Mouse (Mus musculus) liver, embryonic 14.5 days (tissue): ENCODE results near the gene Btnl9. TPM values are rescaled to one million over a fixed set of nuclear protein-coding genes. Genes with fewer than 3 reads are reported as not detected.
"Not testable (repeated sequence)": the region's sequence is repeated elsewhere in the genome, so short reads cannot be mapped to it uniquely, and the experiment has no call there.

Source experiments
- ATAC-seq: fragments of 200-750 bp; cut with Nextera tagmentation; 2 replicates; pipeline ENCODE4 v1.8.0; 2017; ENCODE audit warnings: moderate number of reproducible peaks, mild to moderate bottlenecking, moderate library complexity; ENCODE audit not compliant: insufficient read depth
- DNase-seq, 3 experiments: peaks; one replicate each; pipeline ENCODE4 v3.0.0-alpha.2; 2012 to 2013; ENCODE audit warnings: low read depth in 3 of 3, low spot score in 3 of 3
- H3K27ac ChIP-seq: fragments of 300-500 bp; sonication (generic); 2 replicates; pipeline ENCODE4 v1.5.1; 2014; ENCODE audit warnings: moderate library complexity, mild to moderate bottlenecking, control low read depth, inconsistent platforms
- H3K27me3 ChIP-seq: fragments of 300-500 bp; sonication (generic); 2 replicates; pipeline ENCODE4 v1.6.1; 2014; ENCODE audit warnings: mild to moderate bottlenecking, low read length, moderate library complexity; ENCODE audit not compliant: control insufficient read depth, insufficient read depth
- H3K36me3 ChIP-seq: fragments of 300-500 bp; sonication (generic); replicated peaks from 2 replicates; pipeline ENCODE4 v1.6.1; 2014; ENCODE audit warnings: low read depth; ENCODE audit not compliant: control insufficient read depth, insufficient read depth
- H3K4me1 ChIP-seq, 2 experiments: fragments of 200-500 bp in 1 of 2; fragments of 300-500 bp in 1 of 2; sonication (generic) in 1 of 2; replicated peaks; 2 replicates each; pipeline ENCODE4 v1.6.1; 2012 to 2014; ENCODE audit warnings: antibody characterized with exemption in 1 of 2, inconsistent platforms in 1 of 2, low read length in 1 of 2; ENCODE audit not compliant: control insufficient read depth in 2 of 2, insufficient read depth in 2 of 2
- H3K4me2 ChIP-seq: fragments of 300-500 bp; sonication (generic); 2 replicates; pipeline ENCODE4 v1.6.1; 2014; ENCODE audit warnings: low read depth, mild to moderate bottlenecking, control low read depth, moderate library complexity
- H3K4me3 ChIP-seq, 2 experiments: fragments of 200-500 bp in 1 of 2; fragments of 300-500 bp in 1 of 2; sonication (generic) in 1 of 2; 2 replicates each; pipeline ENCODE4 v1.5.1; 2012 to 2014; ENCODE audit warnings: low read depth in 2 of 2, low read length in 2 of 2, mild to moderate bottlenecking in 2 of 2, control low read depth in 1 of 2, inconsistent platforms in 1 of 2, moderate library complexity in 1 of 2; ENCODE audit not compliant: insufficient read depth in 1 of 2
- H3K9ac ChIP-seq: fragments of 300-500 bp; sonication (generic); replicated peaks from 2 replicates; pipeline ENCODE4 v1.6.1; 2014; ENCODE audit warnings: mild to moderate bottlenecking, control low read depth, moderate library complexity
- H3K9me3 ChIP-seq: fragments of 300-500 bp; sonication (generic); 2 replicates; pipeline ENCODE4 v1.6.1; 2016; ENCODE audit warnings: low read length, mixed read lengths; ENCODE audit not compliant: control insufficient read depth
- CTCF ChIP-seq: IDR thresholded peaks from 2 replicates; pipeline ENCODE4 v1.5.1; 2016; ENCODE audit warnings: antibody characterized with exemption, low read depth, control low read depth
- EP300 ChIP-seq: IDR thresholded peaks from 2 replicates; pipeline ENCODE4 v1.6.1; 2016; ENCODE audit warnings: antibody characterized with exemption, low read depth
- WGBS: fragments of 180-500 bp; shearing (Covaris S2); extraction: QIAGEN DNeasy Blood & Tissue Kit; methylation state at CpG from one replicate; pipeline ENCODE4 v1.1.7; 2014; ENCODE audit not compliant: insufficient replicate concordance; 5-methylcytosine and 5-hydroxymethylcytosine counted together
- polyA plus RNA-seq, 2 experiments: library from polyadenylated mRNA; depleted of rRNA in 1 of 2; stranded (reverse) in 1 of 2; unstranded in 1 of 2; fragments of >200 nt; fragmentation: Nextera tagmentation in 1 of 2; extraction: Ambion mirVana in 1 of 2; gene quantifications; 2 replicates each; pipeline versions ENCODE4 v1.2.1 to v1.2.3; 2012 to 2014

Gene Btnl9
- polyA plus RNA-seq, 2 experiments = 0.57 to 0.78 TPM

GRCm38 (mm10) chr11:49195819-49196322 is 8.9 kb upstream of the Btnl9 start:
- Histone ChIP-seq H3K36me3 (no peaks in the 10 kb centered on the region), H3K9me3 (no peaks in the 10 kb centered on the region), H3K27ac (no peak overlapping the region), H3K9ac (no peak overlapping the region), H3K4me1 (peaks cover 2% of the 10 kb centered on the region in 2 experiments), H3K4me3 (no peak overlapping the region), H3K27me3 (no peaks in the 10 kb centered on the region), H3K4me2 (no peak overlapping the region)
- no peak for DNase-seq
- WGBS = 29% methylated on average over 7 of the region's 7 CpGs
- peak; percentile 58 for ATAC-seq
- TF ChIP-seq CTCF (no peak; the same call in 1 of the 2 replicates), EP300 (no peak)

GRCm38 (mm10) chr11:49194771-49195170 is 7.8 kb upstream of the Btnl9 start:
- not testable (repeated sequence) for DNase-seq, H3K9me3 ChIP-seq, ATAC-seq, H3K27me3 ChIP-seq, H3K4me2 ChIP-seq, H3K9ac ChIP-seq, H3K4me1 ChIP-seq, H3K4me3 ChIP-seq, H3K36me3 ChIP-seq, H3K27ac ChIP-seq
- 92% methylated on average over 8 of the region's 9 CpGs for WGBS

DNA sequence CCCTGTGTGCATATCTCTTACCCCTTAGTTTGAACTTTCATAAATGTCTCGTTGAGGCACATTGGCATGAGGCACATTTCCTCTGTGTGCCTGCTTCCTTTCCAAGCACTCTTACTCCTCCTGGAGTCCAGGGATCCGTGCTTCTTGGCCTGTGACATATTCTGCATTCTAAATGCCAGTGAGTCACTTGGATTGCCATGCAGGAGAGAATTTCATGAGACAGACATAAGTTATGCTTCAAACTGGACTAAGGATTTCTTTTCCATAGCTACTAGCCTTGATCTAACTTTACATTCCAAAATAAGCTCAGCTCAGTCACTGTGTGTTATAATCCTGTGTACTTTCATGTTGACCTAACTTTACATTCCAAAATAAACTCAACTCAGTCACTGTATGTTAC is 4.1 kb upstream of the Btnl9 start:
- DNase-seq (no peak), ATAC-seq (no peak)
- Histone ChIP-seq H3K36me3 (no peaks in the 10 kb centered on the region), H3K9ac (no peak overlapping the region), H3K27ac (no peak overlapping the region), H3K9me3 (no peaks in the 10 kb centered on the region), H3K4me1 (peaks cover 0 to under 1% of the 10 kb centered on the region in 2 experiments; a peak in 1 of 4 replicates), H3K4me3 (no peak overlapping the region), H3K4me2 (no peak overlapping the region), H3K27me3 (no peaks in the 10 kb centered on the region)
- TF ChIP-seq CTCF (no peak), EP300 (no peak)
- WGBS = 31% methylated on average over 2 of the region's 2 CpGs

- no peak for DNase-seq
- ATAC-seq = no peak
- Histone ChIP-seq H3K4me1 (no peaks in the 10 kb centered on the region; a peak in 1 of 4 replicates), H3K27ac (no peak overlapping the region), H3K4me3 (no peak overlapping the region), H3K9me3 (no peaks in the 10 kb centered on the region), H3K36me3 (no peaks in the 10 kb centered on the region), H3K27me3 (no peaks in the 10 kb centered on the region), H3K9ac (no peak overlapping the region), H3K4me2 (no peak overlapping the region)
- 1% methylated on average over 7 of the region's 7 CpGs for WGBS
- TF ChIP-seq EP300 (no peak), CTCF (peak; percentile 73)
Measured at GRCm38 (mm10) chr11:49189737-49190136, 2.8 kb upstream of the Btnl9 start.

- Histone ChIP-seq H3K36me3 (no peaks in the 10 kb centered on the region), H3K9ac (no peak overlapping the region), H3K27me3 (no peaks in the 10 kb centered on the region), H3K4me3 (no peak overlapping the region), H3K27ac (no peak overlapping the region), H3K9me3 (no peaks in the 10 kb centered on the region), H3K4me2 (no peak overlapping the region), H3K4me1 (no peaks in the 10 kb centered on the region)
- no peak for TF ChIP-seq CTCF
- no peak for TF ChIP-seq EP300
- DNase-seq (no peak), ATAC-seq (no peak)
- 67% methylated on average over 10 of the region's 10 CpGs for WGBS
Measured at GRCm38 (mm10) chr11:49187701-49188100, 742 bp upstream of the Btnl9 start.

DNA sequence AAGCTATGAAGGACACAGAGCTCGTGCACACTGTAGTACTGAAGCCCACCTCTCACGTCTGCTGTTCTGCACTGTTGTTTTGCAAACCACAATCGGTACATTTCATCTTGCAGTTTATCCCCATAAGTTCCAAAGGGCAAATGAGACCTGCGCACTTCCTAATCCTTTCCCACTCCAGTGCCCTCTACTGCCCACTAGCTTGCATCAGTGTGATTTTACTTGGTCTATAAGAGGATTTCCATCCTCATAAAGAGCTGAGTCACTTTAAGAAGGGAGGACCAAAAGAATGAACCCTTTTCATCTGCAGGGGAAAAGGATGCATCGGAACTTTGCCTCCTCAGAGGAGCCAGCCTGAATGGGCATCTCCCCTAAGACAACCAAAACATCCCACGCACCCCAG is 507 bp downstream of the Btnl9 start:
- TF ChIP-seq EP300 (no peak), CTCF (no peak)
- Histone ChIP-seq H3K36me3 (no peaks in the 10 kb centered on the region), H3K9ac (no peak overlapping the region), H3K4me1 (no peaks in the 10 kb centered on the region), H3K4me3 (no peak overlapping the region), H3K27me3 (no peaks in the 10 kb centered on the region), H3K4me2 (no peak overlapping the region), H3K27ac (no peak overlapping the region), H3K9me3 (no peaks in the 10 kb centered on the region)
- ATAC-seq = no peak
- WGBS = 63% methylated on average over 6 of the region's 6 CpGs
- no peak for DNase-seq
